Mouse (Mus musculus) lung, embryonic 15.5 days (tissue): Measurements from ENCODE around the gene 4930518I15Rik. TPM values are rescaled to one million over a fixed set of nuclear protein-coding genes. Genes with fewer than 3 reads are reported as not detected.
"Not testable (repeated sequence)": the region's sequence is repeated elsewhere in the genome, so short reads cannot be mapped to it uniquely, and the experiment has no call there.

Source experiments
- ATAC-seq: fragments of 200-750 bp; cut with Nextera tagmentation; 2 replicates; pipeline ENCODE4 v1.8.0; 2017; ENCODE audit warnings: moderate number of reproducible peaks, borderline replicate concordance; ENCODE audit not compliant: low FRiP score, low TSS enrichment; ENCODE audit errors: extremely low read depth
- H3K27ac ChIP-seq: fragments of 300-500 bp; sonication (generic); 2 replicates; pipeline ENCODE4 v1.5.1; 2015; ENCODE audit warnings: moderate library complexity, mild to moderate bottlenecking, inconsistent platforms
- H3K27me3 ChIP-seq: fragments of 300-500 bp; sonication (generic); 2 replicates; pipeline ENCODE4 v1.6.1; 2015; ENCODE audit warnings: inconsistent platforms
- H3K36me3 ChIP-seq: fragments of 300-500 bp; sonication (generic); 2 replicates; pipeline ENCODE4 v1.6.1; 2015; ENCODE audit warnings: inconsistent platforms
- H3K4me1 ChIP-seq: fragments of 300-500 bp; sonication (generic); 2 replicates; pipeline ENCODE4 v1.6.1; 2015; ENCODE audit warnings: inconsistent platforms
- H3K4me2 ChIP-seq: fragments of 300-500 bp; sonication (generic); 2 replicates; pipeline ENCODE4 v1.6.1; 2015; ENCODE audit warnings: inconsistent platforms, mild to moderate bottlenecking, moderate library complexity
- H3K4me3 ChIP-seq: fragments of 300-500 bp; sonication (generic); 2 replicates; pipeline ENCODE4 v1.5.1; 2015; ENCODE audit warnings: mild to moderate bottlenecking, inconsistent platforms
- H3K9ac ChIP-seq: fragments of 300-500 bp; sonication (generic); 2 replicates; pipeline ENCODE4 v1.6.1; 2015; ENCODE audit warnings: inconsistent platforms
- H3K9me3 ChIP-seq: fragments of 300-500 bp; sonication (generic); 2 replicates; pipeline ENCODE4 v1.6.1; 2016; ENCODE audit warnings: inconsistent platforms
- WGBS: fragments of 180-500 bp; shearing (Covaris S2); methylation state at CpG from one replicate; pipeline ENCODE4 v1.1.7; 2015; 5-methylcytosine and 5-hydroxymethylcytosine counted together
- polyA plus RNA-seq: library from polyadenylated mRNA; unstranded; fragments of >200 nt; fragmentation: Nextera tagmentation; extraction: Ambion mirVana; gene quantifications from 2 replicates; pipeline ENCODE4 v1.2.1, GENCODE M21; 2015

4930518I15Rik gene
- polyA plus RNA-seq = 6.0 and 7.5 TPM in 2 replicates

DNA sequence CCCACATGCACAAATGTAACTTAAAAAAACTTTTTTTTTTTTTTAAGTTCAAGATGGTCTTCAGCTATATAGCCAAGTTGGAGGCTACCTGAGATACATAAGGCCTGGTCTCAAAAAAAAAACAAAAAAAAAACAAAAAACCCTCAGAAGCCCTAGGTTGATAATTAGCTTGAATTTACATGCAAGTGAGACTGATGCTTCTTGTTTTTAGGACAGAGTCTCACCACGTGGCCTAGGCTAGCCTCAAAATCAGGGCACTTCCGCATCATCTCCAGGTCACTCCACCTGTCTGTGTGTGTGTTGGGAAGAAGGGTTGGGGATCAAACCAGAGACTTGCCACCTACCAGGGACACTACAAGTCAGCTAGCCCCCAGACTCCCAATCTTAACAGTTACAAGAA lies at the start of gene 4930518I15Rik:
TSS of gene 4930518I15Rik (minus strand) at position 112 of the 400 bp plus-strand sequence.
- no peak within 1 kb of the TSS for H3K4me3 ChIP-seq
- 73% methylated on average over 2 of the region's 2 CpGs for WGBS
- no peak for ATAC-seq
- no peak within 1 kb of the TSS for H3K4me2 ChIP-seq
- no peak within 1 kb of the TSS for H3K9ac ChIP-seq
- peaks cover 25% of the 10 kb centered on the region for H3K36me3 ChIP-seq
- peak within 1 kb of the TSS; percentile 33; the same call in 1 of the 2 replicates for H3K27ac ChIP-seq
- peaks cover 28% of the 10 kb centered on the region for H3K4me1 ChIP-seq
- H3K27me3 ChIP-seq = no peaks in the 10 kb centered on the region
- H3K9me3 ChIP-seq = no peaks in the 10 kb centered on the region

DNA sequence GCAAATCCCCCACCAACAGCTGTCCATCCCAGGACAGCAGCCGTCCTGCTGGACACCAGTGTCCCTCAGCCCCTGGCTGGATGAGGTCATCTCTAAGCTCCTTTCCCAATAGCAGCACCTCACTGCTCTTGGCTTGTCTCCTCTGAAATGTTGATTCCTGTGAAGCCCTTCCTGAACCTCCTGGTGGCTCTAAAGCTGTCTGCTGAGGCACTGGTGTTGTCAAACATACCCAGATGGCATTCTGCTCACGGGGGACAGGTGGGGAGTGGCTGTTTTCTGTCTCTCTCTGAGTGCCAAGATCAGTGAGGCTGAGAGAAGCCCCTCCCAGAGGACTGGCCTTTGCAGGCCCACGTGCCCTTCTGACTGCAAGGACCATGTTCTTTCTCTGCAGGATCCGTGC lies 48.2 kb upstream of the 4930518I15Rik start:
- H3K27me3 ChIP-seq, H3K4me1 ChIP-seq: not testable (repeated sequence)
- 30% methylated on average over 4 of the region's 4 CpGs for WGBS

DNA sequence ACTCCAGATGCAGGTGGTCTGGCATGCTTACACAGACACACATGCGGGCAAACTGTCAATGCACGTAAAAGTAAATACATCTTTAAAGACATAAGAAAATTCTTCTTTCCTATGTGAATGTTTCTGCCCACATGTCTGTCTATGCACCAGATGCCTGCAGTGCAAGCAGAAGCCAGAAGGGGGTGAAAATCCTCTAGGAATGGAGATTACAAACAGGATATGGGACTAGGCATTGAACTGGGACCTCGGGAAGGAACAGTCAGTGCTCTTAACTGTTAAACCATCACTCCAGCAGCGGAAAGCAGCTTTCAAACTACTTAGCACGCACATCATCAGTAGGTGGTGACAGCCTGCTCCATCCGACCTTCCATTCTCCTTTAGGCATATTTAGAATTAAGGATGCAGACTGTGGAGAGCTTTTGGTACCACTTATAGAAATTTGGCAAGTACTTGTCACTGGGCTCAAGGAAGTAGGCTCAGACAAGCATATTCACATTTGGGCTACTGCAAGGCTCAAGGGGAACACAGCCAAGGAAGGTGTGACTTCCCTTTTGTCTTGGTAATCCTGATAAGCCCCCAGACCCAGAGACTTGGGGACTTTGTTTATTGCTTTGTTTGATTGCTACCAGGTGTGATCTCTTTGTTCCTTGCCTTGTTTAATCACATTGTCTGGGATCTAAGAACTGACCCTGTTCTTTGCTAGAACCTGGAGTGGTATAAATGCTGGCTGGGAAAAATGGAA lies 47.4 kb upstream of the 4930518I15Rik start:
- ATAC-seq = peak; percentile 31; the same call in 1 of the 2 replicates
- H3K36me3 ChIP-seq = no peaks in the 10 kb centered on the region
- no peaks in the 10 kb centered on the region for H3K27me3 ChIP-seq
- H3K4me2 ChIP-seq = no peak overlapping the region
- no peak overlapping the region for H3K27ac ChIP-seq
- H3K4me3 ChIP-seq = no peak overlapping the region
- no peak overlapping the region for H3K9ac ChIP-seq
- 11% methylated on average over 6 of the region's 6 CpGs for WGBS
- peaks cover 4% of the 10 kb centered on the region; the same call in 1 of the 2 replicates for H3K4me1 ChIP-seq
- no peaks in the 10 kb centered on the region for H3K9me3 ChIP-seq

More for the DNA sequence above, 48.2 kb upstream of the 4930518I15Rik start:
- not testable (repeated sequence) for H3K36me3 ChIP-seq, H3K4me2 ChIP-seq, H3K9ac ChIP-seq, ATAC-seq, H3K4me3 ChIP-seq, H3K27ac ChIP-seq, H3K9me3 ChIP-seq

DNA sequence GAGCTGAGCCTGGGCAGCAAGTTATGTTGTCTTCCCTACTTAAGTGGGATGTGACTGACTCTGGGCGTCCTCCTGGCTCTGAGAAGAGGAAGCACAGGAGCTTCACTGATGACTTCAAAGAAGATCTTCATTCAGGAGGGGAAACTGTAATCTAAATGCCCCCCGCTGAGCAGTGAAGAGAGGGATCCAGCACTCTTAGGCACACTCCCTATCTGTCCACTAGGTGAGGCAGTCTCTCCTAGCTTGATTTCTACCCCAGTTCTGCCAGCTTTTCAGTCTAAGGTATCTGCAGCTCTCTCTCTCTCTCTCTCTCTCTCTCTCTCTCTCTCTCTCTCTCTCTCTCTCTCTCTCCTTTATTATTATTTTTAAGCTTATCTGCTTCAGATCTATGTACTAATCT lies 45.6 kb upstream of the 4930518I15Rik start:
- ATAC-seq = no peak
- H3K27ac ChIP-seq = no peak overlapping the region
- H3K4me3 ChIP-seq = no peak overlapping the region
- H3K4me1 ChIP-seq = peaks cover 4% of the 10 kb centered on the region; the same call in 1 of the 2 replicates
- H3K9me3 ChIP-seq = no peaks in the 10 kb centered on the region
- 25% methylated on average over 2 of the region's 2 CpGs for WGBS
- H3K4me2 ChIP-seq = no peak overlapping the region
- no peaks in the 10 kb centered on the region for H3K27me3 ChIP-seq
- no peaks in the 10 kb centered on the region for H3K36me3 ChIP-seq
- H3K9ac ChIP-seq = no peak overlapping the region

DNA sequence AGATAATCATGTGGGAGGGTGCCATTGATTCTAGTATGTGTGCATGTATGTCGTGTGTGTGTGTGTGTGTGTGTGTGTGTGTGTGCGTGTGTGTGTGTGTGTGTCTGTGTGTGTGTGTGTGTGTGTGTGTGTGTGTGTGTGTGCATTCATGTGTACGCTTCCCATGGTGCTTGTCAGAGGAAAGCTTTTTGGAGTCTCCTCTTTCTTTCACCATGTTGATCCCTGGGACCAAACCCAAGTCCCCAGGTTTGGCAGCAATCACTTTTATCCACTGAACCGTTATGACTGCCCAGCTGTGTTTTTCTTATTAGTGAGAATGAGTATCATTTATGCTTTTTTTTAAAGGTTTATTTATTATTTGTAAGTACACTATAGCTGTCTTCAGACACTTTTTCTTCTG lies 44.7 kb upstream of the 4930518I15Rik start:
- not testable (repeated sequence) for H3K9me3 ChIP-seq, ATAC-seq, H3K4me3 ChIP-seq, H3K27me3 ChIP-seq, H3K4me2 ChIP-seq, H3K9ac ChIP-seq, H3K36me3 ChIP-seq, H3K27ac ChIP-seq, H3K4me1 ChIP-seq
- 69% methylated on average over 4 of the region's 4 CpGs for WGBS

DNA sequence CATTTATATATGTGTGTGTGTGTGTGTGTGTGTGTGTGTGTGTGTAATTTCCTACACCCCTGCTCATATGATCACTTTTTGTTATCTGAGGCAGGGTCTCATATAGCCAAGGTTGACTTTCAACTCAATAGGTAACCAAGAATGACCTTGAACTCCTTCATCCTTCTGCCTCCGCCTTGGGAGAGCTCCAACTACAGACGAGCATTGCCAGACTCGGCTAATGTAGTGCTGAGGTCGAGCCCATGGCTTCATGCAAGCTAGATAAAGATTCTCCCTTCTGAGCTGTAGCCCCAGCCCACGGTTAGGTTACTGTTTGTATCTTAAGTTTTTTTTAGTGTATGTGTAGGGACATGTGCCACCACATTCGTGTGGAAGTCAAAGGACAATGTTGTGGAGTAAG lies 44.1 kb upstream of the 4930518I15Rik start:
- Histone ChIP-seq H3K4me2 (no peak overlapping the region), H3K27me3 (no peaks in the 10 kb centered on the region), H3K27ac (no peak overlapping the region), H3K4me1 (peaks cover 8% of the 10 kb centered on the region), H3K4me3 (no peak overlapping the region), H3K9ac (no peak overlapping the region), H3K9me3 (no peaks in the 10 kb centered on the region), H3K36me3 (no peaks in the 10 kb centered on the region)
- WGBS = 55% methylated on average over 6 of the region's 6 CpGs
- ATAC-seq = no peak

DNA sequence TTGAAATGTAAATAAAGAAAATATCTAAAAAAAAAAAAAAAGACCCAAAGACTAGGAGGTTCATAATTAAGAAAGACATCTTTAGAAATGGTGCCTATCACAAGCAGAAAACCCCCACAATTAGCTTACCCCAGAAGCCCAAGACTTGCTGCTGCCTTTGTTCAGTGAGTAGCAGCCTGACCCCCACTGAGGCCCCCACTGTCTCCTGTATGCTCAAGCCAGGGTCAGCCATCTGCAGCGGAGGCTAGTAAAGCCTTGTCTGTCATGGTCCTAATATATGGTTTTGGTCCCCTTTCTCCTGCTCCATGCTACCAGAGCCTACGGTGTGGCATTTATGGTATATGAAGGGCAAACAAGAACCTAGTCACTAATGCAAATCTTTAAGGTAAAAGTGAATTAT lies 43.6 kb upstream of the 4930518I15Rik start:
- H3K36me3 ChIP-seq = no peaks in the 10 kb centered on the region
- peaks cover 9% of the 10 kb centered on the region for H3K4me1 ChIP-seq
- WGBS = 76% methylated on average over 2 of the region's 2 CpGs
- H3K27me3 ChIP-seq = no peaks in the 10 kb centered on the region
- H3K4me3 ChIP-seq = no peak overlapping the region
- H3K4me2 ChIP-seq = no peak overlapping the region
- H3K27ac ChIP-seq = no peak overlapping the region
- no peak overlapping the region for H3K9ac ChIP-seq
- no peaks in the 10 kb centered on the region for H3K9me3 ChIP-seq
- no peak for ATAC-seq

DNA sequence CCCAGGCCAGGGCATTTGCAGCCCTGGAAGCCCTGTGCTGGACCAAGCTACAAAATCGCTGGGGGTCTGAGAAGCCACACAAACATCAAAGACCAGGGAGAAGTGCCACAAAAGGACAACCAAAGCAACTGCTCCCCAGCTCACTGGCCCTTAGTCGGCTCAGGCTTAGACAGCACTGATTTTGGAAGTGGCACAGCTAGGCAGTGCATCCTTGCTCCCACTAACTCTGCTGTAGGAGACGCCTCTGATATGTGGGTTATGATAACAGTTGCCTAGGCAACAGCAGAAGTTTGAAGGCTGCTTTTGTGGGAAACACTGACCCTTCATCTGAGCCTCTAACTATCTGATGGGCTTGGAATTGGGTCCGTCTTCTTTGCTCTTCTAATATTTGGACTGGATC lies 41.4 kb upstream of the 4930518I15Rik start:
- Histone ChIP-seq H3K36me3 (no peaks in the 10 kb centered on the region), H3K4me2 (no peak overlapping the region), H3K4me3 (no peak overlapping the region), H3K4me1 (peaks cover 14% of the 10 kb centered on the region; the same call in 1 of the 2 replicates), H3K27ac (no peak overlapping the region), H3K9ac (no peak overlapping the region), H3K9me3 (no peaks in the 10 kb centered on the region), H3K27me3 (no peaks in the 10 kb centered on the region)
- WGBS = 39% methylated on average over 4 of the region's 4 CpGs
- no peak for ATAC-seq

DNA sequence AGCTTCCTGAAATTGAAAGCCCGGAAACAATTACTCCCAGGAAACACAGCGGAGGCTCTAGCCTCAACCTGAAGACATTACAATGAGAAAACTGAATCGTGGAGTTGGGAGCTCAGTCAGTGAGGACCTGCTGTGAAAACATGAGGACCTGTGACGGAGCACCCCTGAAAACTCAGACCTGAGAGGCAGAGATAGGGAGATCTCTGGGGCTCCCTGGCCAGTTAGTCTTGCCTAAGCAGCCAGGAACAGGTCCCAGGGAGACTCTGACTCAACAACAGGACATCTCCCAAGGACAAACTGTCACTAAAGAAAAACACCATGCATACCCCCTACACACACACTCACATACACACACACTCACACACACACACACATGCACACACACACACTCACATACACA lies 40.6 kb upstream of the 4930518I15Rik start:
- H3K4me1 ChIP-seq = peaks cover 14% of the 10 kb centered on the region; the same call in 1 of the 2 replicates
- ATAC-seq = no peak
- H3K4me2 ChIP-seq = no peak overlapping the region
- H3K36me3 ChIP-seq = no peaks in the 10 kb centered on the region
- H3K4me3 ChIP-seq = no peak overlapping the region
- H3K9ac ChIP-seq = no peak overlapping the region
- no peaks in the 10 kb centered on the region for H3K27me3 ChIP-seq
- H3K27ac ChIP-seq = no peak overlapping the region
- no peaks in the 10 kb centered on the region for H3K9me3 ChIP-seq
- 42% methylated on average over 4 of the region's 4 CpGs for WGBS

DNA sequence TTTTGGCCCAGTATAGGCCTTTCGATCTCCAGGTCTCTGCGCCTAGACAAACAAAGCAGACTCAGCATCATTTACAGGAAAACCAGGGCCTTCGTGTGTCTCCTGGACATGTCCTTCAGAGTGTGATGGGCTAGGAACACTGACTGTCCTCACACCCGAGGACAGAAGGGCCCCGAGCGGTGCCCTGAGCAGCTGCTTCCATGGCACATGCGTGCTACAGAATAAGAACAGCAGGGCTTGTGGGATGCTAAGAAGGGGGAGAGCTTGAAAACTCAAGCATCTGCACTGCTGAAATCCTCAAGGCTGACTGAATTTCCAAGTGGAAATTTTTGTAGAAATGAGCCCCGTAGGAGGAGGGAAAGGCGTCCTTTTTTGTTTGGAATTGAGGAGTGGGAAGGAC lies 39.3 kb upstream of the 4930518I15Rik start:
- Histone ChIP-seq H3K9ac (no peak overlapping the region), H3K36me3 (no peaks in the 10 kb centered on the region), H3K4me1 (peaks cover 14% of the 10 kb centered on the region; the same call in 1 of the 2 replicates), H3K4me3 (no peak overlapping the region), H3K27me3 (no peaks in the 10 kb centered on the region), H3K27ac (no peak overlapping the region), H3K9me3 (no peaks in the 10 kb centered on the region), H3K4me2 (no peak overlapping the region)
- ATAC-seq = no peak
- WGBS = 78% methylated on average over 9 of the region's 9 CpGs

DNA sequence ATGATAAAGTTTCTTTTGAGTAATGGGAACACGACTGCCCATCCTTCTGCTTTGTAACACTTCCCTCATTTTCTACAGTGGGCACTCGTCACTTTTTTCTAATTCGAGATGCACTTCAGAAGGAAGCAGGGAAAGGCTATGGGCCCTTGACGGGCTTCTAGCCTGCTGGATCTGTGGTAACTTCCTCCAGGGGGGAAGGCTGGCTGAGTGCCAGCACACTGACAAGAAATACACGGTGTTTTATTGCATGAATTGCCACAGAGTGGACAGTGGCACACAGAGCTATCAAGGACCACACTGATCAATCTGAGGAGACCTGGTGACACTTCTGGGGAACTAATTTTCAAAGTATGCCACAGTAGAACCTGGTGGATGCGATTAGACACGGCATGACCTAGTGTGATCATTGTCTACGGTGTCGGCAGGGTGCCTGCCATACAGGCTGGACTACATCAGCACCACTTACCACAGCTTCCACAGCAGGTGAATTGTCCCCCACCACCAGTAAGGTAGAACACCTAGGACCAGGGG lies 38.7 kb upstream of the 4930518I15Rik start:
- peaks cover 14% of the 10 kb centered on the region; the same call in 1 of the 2 replicates for H3K4me1 ChIP-seq
- H3K9ac ChIP-seq = no peak overlapping the region
- no peak for ATAC-seq
- no peaks in the 10 kb centered on the region for H3K9me3 ChIP-seq
- 50% methylated on average over 9 of the region's 9 CpGs for WGBS
- no peak overlapping the region for H3K27ac ChIP-seq
- no peak overlapping the region for H3K4me3 ChIP-seq
- no peaks in the 10 kb centered on the region for H3K27me3 ChIP-seq
- H3K4me2 ChIP-seq = no peak overlapping the region
- no peaks in the 10 kb centered on the region for H3K36me3 ChIP-seq

DNA sequence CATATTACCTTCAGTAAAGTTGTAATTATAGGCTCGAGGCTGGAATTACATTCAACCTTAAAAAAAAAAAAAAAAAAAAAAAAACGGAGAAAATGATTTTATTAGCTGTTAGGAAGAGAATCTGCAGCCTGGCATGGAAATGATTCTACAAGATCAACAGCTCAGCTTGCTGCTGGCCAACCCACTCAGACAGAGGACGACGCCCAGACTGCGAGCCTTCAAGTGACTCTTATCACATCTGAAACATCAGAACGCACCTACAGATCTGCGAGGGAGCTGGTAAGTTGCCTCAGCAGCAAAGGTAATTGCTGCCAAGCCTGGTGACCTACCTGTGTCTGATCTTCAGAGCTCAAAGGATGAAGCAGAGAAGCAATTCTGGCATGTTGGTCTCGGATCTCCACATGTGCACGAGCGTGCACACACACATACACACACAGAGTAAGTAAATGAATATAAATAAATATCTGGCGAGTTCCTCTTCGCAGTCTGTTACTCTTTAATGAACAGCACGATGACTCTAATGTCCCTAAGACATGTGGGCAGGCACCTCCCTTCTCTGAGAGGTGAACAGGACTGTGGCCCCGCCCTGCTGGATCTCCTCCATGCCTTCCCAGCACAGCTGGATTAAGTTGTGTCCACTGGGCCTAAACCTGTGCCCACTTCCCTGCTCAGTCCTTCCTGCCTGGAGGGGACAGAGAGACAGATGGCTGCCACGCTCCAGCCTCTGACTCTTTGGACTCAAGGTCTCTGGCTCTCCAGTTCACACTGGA lies 36.9 kb upstream of the 4930518I15Rik start:
- Histone ChIP-seq H3K9ac (no peak overlapping the region), H3K27ac (no peak overlapping the region), H3K4me3 (no peak overlapping the region), H3K36me3 (no peaks in the 10 kb centered on the region), H3K27me3 (no peaks in the 10 kb centered on the region), H3K9me3 (no peaks in the 10 kb centered on the region), H3K4me2 (no peak overlapping the region), H3K4me1 (peaks cover 14% of the 10 kb centered on the region; the same call in 1 of the 2 replicates)
- ATAC-seq = no peak
- 46% methylated on average over 15 of the region's 15 CpGs for WGBS
